Mouse (Mus musculus): ENCODE results near the gene Cd151.
A peak's percentile ranks its signal among the peaks of the same experiment; 100 is the strongest.

DNA sequence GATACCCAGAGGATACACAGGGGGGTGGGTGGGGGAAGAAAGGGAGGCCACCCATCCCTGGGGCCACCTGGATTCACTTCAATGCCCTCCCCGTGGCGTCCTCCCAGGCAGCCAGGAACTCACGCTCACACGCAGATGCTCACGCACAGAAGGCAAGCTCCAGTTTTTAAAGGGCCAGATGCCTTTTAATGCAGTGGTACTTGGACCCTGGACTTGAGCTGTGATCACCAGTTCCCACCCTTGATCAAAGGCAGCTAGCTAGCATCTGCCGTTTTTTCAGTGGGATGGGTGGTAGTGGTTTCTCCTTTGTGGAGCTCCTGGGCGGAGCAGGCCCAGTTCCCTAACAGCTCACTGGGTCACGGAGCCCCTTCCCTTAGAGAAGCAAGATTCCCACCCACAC is 32.7 kb upstream of the Cd151 start:
- peak; percentile 42; the same call in 1 of the 2 replicates for TF ChIP-seq POLR2A (IDR thresholded peaks at IDR 0.05; ENCODE audit: borderline replicate concordance, extremely low read depth, insufficient read depth, insufficient read length, poor library complexity, severe bottlenecking)
- TF ChIP-seq CTCF (IDR thresholded peaks at IDR 0.05; ENCODE audit: borderline replicate concordance, extremely low read depth, insufficient read depth, insufficient read length): no peak

All from brain, embryonic 14.5 days (tissue).